Mouse (Mus musculus) intestine, postnatal 0 days (tissue): ENCODE data around the gene Gtpbp1. TPM values are rescaled to one million over a fixed set of nuclear protein-coding genes. Genes with fewer than 3 reads are reported as not detected.

Experiments used
- ATAC-seq: fragments of 200-750 bp; cut with Nextera tagmentation; 2 replicates; pipeline ENCODE4 v1.8.0; 2017; ENCODE audit warnings: mild to moderate bottlenecking, moderate TSS enrichment, moderate library complexity
- H3K27ac ChIP-seq: fragments of 300-500 bp; sonication (generic); 2 replicates; pipeline ENCODE4 v1.5.1; 2014; ENCODE audit warnings: mild to moderate bottlenecking, low read depth, low read length, moderate library complexity
- H3K27me3 ChIP-seq: fragments of 300-500 bp; sonication (generic); replicated peaks from 2 replicates; pipeline ENCODE4 v1.6.1; 2014; ENCODE audit warnings: low read length, mixed read lengths; ENCODE audit not compliant: control insufficient read depth, insufficient read depth
- H3K36me3 ChIP-seq: fragments of 300-500 bp; sonication (generic); 2 replicates; pipeline ENCODE4 v1.6.1; 2014; ENCODE audit warnings: mild to moderate bottlenecking, moderate library complexity; ENCODE audit not compliant: control insufficient read depth, insufficient read depth
- H3K4me1 ChIP-seq: fragments of 300-500 bp; sonication (generic); replicated peaks from 2 replicates; pipeline ENCODE4 v1.6.1; 2014; ENCODE audit warnings: antibody characterized with exemption, low read length, mixed read lengths; ENCODE audit not compliant: control insufficient read depth, insufficient read depth
- H3K4me2 ChIP-seq: fragments of 300-500 bp; sonication (generic); replicated peaks from 2 replicates; pipeline ENCODE4 v1.6.1; 2014; ENCODE audit warnings: low read depth, mild to moderate bottlenecking, moderate library complexity
- H3K4me3 ChIP-seq: fragments of 300-500 bp; sonication (generic); 2 replicates; pipeline ENCODE4 v1.5.1; 2014; ENCODE audit warnings: low read depth, low read length
- H3K9ac ChIP-seq: fragments of 300-500 bp; sonication (generic); 2 replicates; pipeline ENCODE4 v1.6.1; 2014; ENCODE audit warnings: mild to moderate bottlenecking, low read depth, low read length
- H3K9me3 ChIP-seq: fragments of 300-500 bp; sonication (generic); 2 replicates; pipeline ENCODE4 v1.6.1; 2016; ENCODE audit warnings: mixed run types; ENCODE audit not compliant: control insufficient read depth
- CTCF ChIP-seq: sonication (generic); IDR thresholded peaks from 2 replicates; pipeline ENCODE4 v1.5.1; 2016; ENCODE audit warnings: low read depth, mild to moderate bottlenecking, control low read depth, antibody characterized with exemption, moderate library complexity
- WGBS: fragments of 180-500 bp; shearing (Covaris S2); extraction: QIAGEN DNeasy Blood & Tissue Kit; methylation state at CpG from one replicate; pipeline ENCODE4 v1.1.7; 2014; 5-methylcytosine and 5-hydroxymethylcytosine counted together
- polyA plus RNA-seq: library from polyadenylated mRNA; unstranded; fragments of >200 nt; fragmentation: Nextera tagmentation; extraction: Ambion mirVana; gene quantifications from 2 replicates; pipeline ENCODE4 v1.2.1, GENCODE M21; 2015

Gtpbp1 gene
- polyA plus RNA-seq, 1 experiment from 2014 or later = 15.3 TPM

DNA sequence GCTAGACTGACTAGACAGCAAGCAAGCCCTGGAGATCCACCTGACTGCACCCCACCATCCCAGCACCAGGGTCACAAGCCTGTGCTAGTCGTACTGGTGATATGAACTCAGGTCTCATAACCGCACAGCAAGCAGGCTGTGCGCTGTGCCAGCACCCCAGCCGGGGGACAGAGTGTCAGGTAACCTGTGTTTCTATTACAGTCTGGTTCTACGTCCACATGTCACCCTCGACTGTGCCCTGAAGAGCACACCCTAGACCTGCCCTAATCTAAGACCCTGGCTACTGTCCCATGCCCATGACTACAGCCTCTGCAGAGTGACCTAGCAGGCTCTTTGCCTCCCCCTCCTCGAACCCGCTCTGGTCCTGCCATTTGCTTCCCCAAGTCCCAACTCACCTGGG is 42.5 kb downstream of the Gtpbp1 start:
- Histone ChIP-seq H3K4me2 (no peak overlapping the region), H3K4me3 (no peak overlapping the region), H3K9me3 (no peaks in the 10 kb centered on the region), H3K27ac (no peak overlapping the region), H3K27me3 (no peaks in the 10 kb centered on the region), H3K9ac (no peak overlapping the region), H3K4me1 (no peaks in the 10 kb centered on the region), H3K36me3 (peaks cover 73% of the 10 kb centered on the region)
- TF ChIP-seq CTCF = no peak
- ATAC-seq = no peak
- WGBS = 93% methylated on average over 8 of the region's 8 CpGs

DNA sequence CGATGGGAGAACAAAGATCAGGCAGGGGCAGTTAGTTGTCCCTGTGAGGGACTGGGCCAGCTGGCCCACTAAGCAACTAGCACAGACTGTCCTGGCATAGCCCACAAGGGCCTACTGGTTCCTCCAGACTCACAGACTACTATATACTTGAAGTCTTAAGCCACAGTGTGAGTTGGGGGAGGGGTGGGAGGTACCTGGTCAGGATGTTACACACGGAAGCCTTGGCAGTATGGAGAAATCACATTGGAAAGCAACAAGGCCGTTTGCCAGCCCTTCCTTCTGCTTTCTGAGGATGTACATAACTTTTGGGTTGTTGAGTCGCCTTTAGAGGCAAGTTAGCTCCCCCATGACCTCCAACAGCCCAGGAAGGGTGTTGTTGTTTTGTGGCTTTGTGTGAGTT is 43.0 kb downstream of the Gtpbp1 start:
- 75% methylated on average over 4 of the region's 4 CpGs for WGBS
- ATAC-seq = no peak
- Histone ChIP-seq H3K9ac (no peak overlapping the region), H3K27ac (no peak overlapping the region), H3K4me3 (no peak overlapping the region), H3K27me3 (no peaks in the 10 kb centered on the region), H3K36me3 (peaks cover 75% of the 10 kb centered on the region), H3K9me3 (no peaks in the 10 kb centered on the region), H3K4me1 (no peaks in the 10 kb centered on the region), H3K4me2 (no peak overlapping the region)
- no peak for TF ChIP-seq CTCF

DNA sequence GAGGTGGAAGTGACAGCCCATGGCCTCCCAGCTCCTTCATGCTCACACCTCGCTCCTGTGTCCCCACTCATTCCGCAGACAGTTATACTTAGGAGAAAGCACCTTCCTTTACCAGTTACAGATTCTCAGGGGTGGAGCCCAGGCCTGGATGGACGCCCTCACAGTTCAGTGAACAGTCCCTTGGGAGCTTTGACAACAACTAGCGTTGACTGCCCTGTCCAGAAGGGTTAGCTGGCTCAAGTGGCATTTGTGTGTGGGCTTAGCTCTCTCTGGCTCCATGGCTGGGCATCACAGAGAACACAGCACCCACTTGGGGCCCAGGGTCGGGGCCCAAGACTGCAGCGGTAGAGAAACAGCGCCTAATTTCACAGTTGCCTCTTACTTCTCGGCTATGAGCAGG is 43.7 kb downstream of the Gtpbp1 start:
- Histone ChIP-seq H3K27ac (no peak overlapping the region), H3K36me3 (peaks cover 75% of the 10 kb centered on the region)

DNA sequence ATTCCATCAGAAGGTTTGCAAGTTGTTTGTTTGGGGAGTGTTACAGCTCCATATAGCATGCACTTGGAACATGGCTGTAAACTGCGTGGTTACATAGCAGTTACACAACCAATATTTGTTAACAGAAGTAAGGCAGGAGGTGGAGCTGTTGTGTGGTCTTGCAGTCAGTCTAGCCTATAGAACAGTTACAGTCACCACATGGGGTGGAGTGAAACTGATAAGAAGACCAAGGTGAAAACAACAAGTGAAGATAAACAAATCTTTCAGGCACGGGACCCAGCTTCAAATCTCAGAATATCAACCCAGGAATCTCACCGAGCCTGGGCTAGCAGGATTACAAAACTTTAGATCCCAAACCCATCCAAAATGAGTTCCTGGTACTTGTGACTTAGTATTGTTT is 50.1 kb downstream of the Gtpbp1 start:
- Histone ChIP-seq H3K4me2 (peak overlapping the region; percentile 88), H3K27ac (no peak overlapping the region), H3K9me3 (no peaks in the 10 kb centered on the region), H3K36me3 (peaks cover 30% of the 10 kb centered on the region), H3K9ac (no peak overlapping the region), H3K4me1 (no peaks in the 10 kb centered on the region), H3K27me3 (no peaks in the 10 kb centered on the region), H3K4me3 (0 out of 2 replicates have a peak overlapping the region, but pooled peaks have one; percentile 96)
- no peak for TF ChIP-seq CTCF
- ATAC-seq = no peak
- 52% methylated on average over 3 of the region's 3 CpGs for WGBS

More for the DNA sequence above, 43.7 kb downstream of the Gtpbp1 start:
- Histone ChIP-seq H3K4me1 (no peaks in the 10 kb centered on the region), H3K9me3 (no peaks in the 10 kb centered on the region), H3K27me3 (no peaks in the 10 kb centered on the region), H3K4me3 (no peak overlapping the region), H3K9ac (no peak overlapping the region), H3K4me2 (no peak overlapping the region)
- ATAC-seq = no peak
- WGBS = 85% methylated on average over 8 of the region's 8 CpGs
- TF ChIP-seq CTCF = no peak

DNA sequence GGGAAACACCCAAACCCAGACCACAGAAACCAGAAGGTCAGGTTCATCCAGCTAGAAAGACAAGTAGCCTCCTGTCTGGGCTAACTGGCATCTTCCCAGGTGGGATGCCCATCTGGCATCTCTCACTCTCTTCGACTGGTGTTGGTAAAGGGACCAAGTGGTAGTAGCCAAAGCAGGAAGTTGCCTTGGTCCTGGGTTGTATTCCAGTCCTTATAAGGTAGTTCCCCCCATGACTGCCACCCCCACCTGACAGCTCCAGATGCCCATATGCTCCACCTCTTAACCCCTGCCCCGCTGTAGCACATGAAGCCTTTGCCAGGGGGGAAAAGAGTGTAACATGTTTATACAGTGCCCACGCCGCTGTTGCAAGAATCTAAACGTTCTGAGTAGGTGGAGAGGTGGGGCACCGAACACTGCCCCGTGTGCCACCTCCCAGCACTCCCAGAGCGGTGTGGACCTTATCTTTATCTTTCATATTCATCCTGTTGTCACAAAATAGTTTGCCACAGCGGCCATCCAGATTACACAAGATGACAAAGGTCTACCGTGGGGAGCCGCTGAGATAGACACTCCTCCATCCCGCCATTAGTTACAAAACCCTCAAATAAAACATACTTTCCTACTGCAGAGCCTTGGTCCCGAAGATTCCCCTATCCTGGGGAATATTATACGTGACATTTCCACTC is 50.7 kb downstream of the Gtpbp1 start:
- ATAC-seq = no peak
- no peak for TF ChIP-seq CTCF
- peaks cover 27% of the 10 kb centered on the region for H3K36me3 ChIP-seq

DNA sequence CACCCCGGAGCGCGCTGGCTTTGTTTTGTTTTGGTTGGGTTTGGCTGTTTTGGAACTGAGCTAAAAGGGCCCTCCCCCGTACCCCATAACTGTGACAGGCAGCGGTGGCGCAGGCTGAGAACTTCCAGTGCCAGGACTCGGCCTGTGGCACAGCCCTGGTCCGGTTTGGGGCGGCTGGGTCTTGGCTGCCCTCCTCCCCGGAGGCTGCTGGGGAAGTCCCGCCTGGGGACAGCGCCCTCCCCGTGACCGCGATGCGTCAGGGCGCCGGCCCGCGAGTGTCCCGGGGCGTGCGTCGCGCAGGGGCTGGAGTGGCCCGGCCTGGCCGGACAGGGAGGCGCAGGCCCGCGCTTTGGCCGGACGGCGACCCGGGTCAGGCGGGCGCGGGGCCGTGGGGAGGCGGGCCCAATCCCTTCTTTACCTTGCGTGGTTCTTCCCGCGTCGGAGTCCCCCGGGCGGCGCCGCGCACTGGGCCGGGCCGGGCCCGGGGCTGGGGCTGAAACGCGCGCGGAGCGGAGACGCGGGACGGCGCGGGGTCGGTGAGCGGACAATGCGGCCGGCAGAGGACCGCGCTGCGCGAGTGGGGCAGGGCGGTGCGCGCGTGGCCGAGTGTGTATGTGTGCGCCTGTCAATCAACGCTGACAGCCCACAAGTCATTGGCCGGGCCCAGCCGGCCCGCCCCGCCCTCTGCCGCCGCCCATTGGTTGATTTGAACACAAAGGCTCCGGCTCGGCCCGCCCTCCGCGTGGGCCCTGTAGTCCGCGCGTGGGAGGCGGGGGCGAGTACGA is 51.5 kb downstream of the Gtpbp1 start, which contains the start of gene Sun2:
Sun2 (minus strand) TSS at position 616 of the 785 bp plus-strand sequence.
- WGBS = under 1% methylated on average over 85 of the region's 93 CpGs
- TF ChIP-seq CTCF = peak; percentile 28; the same call in 1 of the 2 replicates
- no peaks in the 10 kb centered on the region for H3K9me3 ChIP-seq
- H3K4me3 ChIP-seq = peak within 1 kb of the TSS; percentile 96
- H3K9ac ChIP-seq = peak within 1 kb of the TSS; percentile 92
- ATAC-seq = peak; percentile 89
- H3K27me3 ChIP-seq = no peaks in the 10 kb centered on the region
- H3K36me3 ChIP-seq = peaks cover 19% of the 10 kb centered on the region
- peak within 1 kb of the TSS; percentile 83 for H3K27ac ChIP-seq
- H3K4me1 ChIP-seq = no peaks in the 10 kb centered on the region
- peak within 1 kb of the TSS; percentile 88 for H3K4me2 ChIP-seq

More for the DNA sequence above, 50.7 kb downstream of the Gtpbp1 start:
- no peaks in the 10 kb centered on the region for H3K9me3 ChIP-seq
- H3K27ac ChIP-seq = peak overlapping the region; percentile 83
- WGBS = 8% methylated on average over 14 of the region's 14 CpGs
- H3K4me3 ChIP-seq = peak overlapping the region; percentile 96
- no peaks in the 10 kb centered on the region for H3K4me1 ChIP-seq
- H3K9ac ChIP-seq = peak overlapping the region; percentile 92
- H3K4me2 ChIP-seq = peak overlapping the region; percentile 88
- H3K27me3 ChIP-seq = no peaks in the 10 kb centered on the region
